Mouse (Mus musculus): ENCODE data around the gene Rps6ka2.
"Not testable (repeated sequence)": the region's sequence is repeated elsewhere in the genome, so short reads cannot be mapped to it uniquely, and the experiment has no call there.

Gene Rps6ka2

DNA sequence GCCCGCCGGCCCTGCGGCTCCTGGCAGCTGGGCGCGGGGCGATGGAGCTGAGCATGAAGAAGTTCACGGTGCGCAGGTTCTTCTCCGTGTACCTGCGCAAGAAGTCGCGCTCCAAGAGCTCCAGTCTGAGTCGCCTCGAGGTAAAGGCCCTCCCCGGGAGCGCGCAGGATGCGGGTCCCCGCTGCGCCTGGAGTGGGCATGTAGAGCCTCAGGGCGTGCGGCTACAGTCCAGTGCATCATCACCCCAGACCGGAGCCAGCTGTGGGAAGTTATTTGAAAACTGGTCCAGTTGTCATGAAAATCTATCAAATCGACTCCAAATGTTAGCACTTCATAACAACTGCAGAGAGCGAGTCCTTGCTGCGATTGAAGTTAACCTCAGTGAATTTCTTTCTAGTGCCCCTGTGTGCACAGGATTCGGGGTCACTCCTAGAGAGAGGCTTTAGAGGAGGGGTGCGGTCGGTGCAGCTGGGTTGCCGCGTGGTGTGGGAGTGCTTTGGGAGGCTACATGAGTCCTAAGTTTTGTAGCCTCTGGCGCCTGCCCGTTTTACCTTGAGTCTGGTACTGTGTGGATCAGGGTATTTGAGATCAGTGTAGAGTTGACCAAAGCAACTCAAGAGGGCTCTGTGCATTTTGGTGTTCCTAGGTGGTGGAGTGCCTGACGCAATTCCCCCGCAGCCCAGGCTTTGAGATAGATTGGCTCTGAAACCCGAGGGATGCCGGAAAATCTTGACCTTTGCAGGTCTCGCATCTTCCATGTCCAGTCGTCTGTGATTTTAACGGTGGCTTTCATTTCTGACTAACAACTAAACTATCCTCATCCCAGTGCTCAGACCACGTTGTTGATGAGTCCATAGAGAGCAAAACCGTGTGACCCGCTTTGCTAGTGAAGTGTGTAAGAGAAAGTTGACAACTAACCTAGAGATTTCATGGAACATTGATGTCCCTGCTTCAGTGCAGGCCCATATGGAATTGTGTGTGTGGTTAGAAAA is 685 bp downstream of the Rps6ka2 start:
- DNase-seq (ENCODE audit: low spot score) = no peak

DNA sequence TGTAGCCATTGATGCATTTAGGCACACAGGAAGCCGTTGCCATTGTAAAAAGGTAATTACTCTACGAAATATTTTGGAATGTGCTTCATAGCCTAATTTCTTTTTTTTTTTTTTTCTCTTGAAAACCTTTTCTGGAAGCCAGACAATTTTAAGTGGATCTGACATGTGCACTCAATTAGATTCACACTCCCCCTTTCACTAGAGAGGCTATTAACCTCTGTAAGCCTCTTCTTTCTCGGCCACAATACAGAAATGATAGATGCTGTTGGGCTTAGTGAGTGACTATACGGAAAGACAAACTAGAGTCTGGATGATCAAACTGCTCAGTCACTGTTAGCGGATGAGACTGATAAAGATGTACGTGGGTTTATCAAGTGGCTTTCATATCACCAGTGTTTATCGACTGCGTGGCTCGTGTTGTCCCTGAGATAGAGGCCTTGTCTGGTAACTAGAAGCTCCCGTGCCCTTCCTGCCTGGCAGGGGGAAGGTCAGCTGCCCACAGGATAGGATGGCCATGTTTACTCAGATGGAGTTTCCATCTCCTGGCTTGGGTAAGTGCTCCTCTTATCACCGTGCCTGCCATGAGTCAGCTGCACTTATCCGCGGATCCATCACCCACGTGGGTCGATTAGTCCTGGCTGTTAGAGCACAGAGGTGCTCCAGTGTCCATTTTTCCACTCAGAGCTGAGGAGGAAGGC is 3.6 kb downstream of the Rps6ka2 start:
- no peak for DNase-seq (ENCODE audit: low spot score)

DNA sequence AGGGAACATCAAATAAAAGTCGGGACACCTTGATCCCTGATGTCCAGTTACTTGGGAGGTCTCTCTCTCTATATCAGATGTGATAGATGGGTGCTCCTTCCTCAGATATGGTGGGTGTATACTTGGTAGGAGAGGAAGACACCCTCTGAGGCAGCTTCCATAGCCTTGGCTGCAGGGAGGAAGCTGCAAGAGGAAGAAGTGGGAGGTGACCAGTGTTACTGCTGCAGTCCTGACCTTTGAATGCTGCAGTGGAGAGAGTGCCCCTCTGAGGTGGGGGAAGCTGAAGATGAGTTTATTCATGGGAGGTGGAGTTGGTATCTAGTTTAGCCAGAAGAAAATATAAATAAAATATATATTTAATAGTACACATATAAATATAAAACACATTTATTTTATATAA is 5.4 kb downstream of the Rps6ka2 start:
- DNase-seq (ENCODE audit: low spot score) = no peak

DNA sequence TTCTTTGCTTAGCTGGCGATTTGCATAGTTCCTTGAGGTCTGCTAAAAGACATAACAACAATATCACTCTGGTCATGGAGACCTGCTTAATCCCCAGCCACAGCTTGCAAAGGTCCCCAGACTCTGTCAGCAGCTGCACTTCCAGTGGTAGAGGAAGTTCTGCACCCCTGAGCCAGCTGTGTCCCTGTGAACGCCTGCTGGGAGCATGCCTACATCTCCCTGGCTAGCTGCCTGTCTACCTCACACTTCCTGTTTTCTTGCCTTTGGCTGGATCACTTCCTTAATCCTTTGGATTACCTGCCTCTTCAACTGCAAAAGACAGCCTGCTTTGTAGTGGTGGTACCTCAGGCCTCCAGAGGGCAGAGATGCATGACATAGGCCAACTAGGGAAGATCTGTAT is 6.5 kb downstream of the Rps6ka2 start:
- DNase-seq (ENCODE audit: low spot score) = no peak

DNA sequence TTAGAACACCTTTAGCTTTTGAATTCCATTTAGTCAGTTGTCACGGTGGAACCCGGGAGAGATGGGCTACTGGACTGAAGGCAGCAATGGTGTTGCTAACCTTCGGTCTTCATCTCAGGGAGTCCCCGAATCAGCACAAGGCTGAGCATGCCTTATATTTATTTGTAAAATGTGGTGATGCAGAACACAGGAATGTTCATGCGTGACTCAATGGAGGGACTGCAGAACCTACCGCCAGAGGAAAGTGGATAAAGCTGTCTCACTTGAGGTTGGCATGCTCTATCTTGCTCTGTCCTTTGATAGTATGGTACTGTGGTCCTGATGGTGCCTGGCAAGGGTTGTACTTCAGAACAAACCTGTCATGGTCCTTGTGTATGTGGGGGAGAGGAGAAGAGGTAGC is 8.3 kb downstream of the Rps6ka2 start:
- DNase-seq (ENCODE audit: low spot score) = no peak

DNA sequence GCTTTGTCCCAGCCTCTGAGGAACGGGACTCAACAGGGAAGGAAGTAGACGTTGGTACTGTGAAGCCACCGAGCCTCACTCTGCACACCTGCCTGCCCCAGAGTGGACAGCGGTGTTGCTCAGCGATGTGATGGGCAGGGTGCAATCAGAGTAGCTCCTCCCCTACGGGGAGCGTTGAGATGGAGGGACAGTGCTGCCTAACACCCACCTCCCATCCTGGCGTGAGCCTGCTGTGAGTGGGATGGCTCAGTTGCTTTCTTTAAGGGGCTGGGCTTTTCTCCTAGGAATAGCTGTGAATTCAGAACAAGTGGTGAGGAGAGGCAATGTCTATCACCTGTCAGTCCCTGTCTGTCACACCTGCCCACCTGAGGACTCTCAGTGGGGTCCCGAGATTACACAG is 12.3 kb downstream of the Rps6ka2 start:
- no peak for DNase-seq (ENCODE audit: low spot score)

DNA sequence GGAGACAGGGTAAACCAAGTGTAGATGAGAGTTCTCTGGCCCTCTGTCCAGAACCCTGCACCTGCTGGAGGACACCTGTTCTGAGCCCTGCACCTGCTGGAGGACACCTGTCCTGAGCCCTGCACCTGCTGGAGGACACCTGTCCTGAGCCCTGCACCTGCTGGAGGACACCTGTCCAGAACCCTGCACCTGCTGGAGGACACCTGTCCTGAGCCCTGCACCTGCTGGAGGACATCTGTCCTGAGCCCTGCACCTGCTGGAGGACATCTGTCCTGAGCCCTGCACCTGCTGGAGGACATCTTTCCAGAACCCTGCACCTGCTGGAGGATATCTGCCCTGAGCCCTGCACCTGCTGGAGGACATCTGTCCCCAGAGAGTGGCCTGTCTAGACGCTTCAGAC is 17.1 kb downstream of the Rps6ka2 start:
- not testable (repeated sequence) for DNase-seq (ENCODE audit: low spot score)

DNA sequence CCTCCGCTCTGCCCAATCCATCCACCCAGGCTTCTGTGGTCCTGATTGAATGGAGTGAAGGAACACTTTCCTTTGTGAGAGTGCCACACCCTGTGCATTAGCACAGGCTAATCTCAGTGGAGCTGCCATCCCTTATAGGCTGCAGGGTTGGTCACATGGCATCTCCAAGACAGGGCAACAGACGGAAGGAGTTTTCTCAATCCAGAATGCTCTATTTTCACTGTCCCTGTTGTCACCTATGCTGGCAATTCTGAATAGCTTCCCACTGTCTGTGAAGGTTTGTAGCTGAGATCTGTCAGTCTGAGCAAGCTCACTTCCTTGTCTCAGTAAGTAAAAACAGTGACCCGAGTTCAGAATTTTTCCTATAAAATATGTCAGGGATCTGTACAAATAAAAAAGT is 19.5 kb downstream of the Rps6ka2 start:
- no peak for DNase-seq (ENCODE audit: low spot score)

DNA sequence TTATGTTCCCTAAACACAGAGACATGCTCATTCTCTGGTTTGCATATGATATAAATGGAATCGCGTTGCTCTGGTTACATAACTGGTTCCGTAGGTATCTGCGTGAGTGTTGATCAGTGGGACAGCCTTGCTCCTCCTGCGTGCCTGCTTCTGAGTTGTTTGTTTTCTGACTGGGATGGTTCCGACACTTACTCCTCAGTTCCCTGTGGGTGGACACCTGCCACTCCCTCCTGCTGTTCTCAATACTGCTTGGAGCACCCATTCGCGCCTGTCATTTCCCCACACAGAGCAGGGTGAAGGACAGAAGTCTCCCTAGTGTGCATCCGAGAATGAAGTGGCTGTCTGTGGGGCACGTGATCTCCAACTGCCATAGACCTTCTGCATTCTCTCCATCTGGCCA is 20.1 kb downstream of the Rps6ka2 start:
- DNase-seq (ENCODE audit: low spot score) = no peak

DNA sequence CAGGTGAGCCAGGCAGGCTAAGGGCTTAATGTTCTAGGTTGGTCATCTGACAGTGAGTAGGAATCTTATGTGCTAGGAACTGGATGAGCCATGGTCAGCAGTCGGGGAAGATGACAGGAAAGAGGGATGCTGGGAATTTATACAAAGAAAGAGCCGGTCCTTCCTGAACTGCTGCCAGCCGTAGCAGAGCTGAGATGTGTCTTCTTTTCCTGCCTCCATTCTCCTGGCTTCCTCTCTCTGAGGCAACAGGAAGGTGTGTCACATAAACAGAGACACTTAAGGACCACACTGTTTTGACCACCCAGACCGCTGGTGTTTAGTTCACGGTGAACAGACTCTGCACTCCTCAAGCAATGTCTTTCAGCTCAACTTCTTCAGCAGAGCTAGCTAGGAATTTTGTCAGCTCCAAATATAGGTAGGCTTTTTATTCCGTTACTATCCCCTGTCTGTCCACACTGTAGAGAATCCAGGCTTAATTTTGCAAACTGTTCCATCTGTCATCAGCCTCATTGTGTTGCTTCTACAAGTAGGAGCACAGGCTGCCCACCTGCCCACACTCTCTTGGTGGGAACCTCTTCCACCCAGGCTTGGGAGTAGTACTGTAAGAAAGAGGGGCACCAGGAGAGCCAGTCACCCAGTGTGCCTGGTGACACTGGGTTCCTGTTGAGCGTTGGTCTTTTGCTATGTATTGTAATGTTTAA is 24.4 kb downstream of the Rps6ka2 start:
- DNase-seq (ENCODE audit: low spot score) = no peak

DNA sequence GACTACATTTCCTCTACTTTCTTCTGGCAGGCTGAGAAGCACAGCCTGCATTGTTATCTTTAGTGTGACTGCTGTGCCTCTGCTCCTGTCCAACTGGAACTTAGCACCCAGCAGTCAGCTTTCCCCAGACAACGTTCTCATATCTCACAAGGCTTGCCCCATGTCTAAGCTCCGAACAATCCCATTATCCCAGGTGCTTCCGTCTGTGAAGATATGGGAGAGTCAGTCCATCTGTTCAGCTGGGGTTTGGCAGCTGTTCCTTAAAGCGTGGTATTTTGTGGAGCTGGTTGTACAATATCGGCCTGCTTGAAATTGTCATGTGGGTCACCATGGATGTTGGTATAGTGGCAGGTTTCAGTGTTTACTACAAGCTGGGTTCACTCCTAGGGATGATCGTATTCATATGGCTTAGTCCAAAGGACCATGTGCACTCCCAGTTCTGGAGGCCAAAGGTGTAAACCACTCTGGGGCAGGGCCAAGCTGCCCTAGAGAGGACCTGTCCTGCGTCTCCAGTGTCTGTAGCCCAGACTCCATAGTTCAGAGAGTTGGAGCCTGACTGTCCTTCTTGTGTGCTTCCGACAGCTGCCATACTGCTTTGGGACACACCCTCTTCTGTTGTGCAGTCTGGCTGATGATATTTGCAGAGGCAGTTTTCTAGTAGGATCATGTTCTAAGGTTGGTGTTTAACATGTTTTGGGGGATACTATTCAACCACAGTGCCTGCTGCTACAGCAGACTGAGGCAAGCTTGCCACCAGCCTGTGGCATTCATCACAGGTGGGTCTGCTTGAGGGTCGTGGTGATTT is 27.4 kb downstream of the Rps6ka2 start:
- DNase-seq (ENCODE audit: low spot score) = no peak

DNA sequence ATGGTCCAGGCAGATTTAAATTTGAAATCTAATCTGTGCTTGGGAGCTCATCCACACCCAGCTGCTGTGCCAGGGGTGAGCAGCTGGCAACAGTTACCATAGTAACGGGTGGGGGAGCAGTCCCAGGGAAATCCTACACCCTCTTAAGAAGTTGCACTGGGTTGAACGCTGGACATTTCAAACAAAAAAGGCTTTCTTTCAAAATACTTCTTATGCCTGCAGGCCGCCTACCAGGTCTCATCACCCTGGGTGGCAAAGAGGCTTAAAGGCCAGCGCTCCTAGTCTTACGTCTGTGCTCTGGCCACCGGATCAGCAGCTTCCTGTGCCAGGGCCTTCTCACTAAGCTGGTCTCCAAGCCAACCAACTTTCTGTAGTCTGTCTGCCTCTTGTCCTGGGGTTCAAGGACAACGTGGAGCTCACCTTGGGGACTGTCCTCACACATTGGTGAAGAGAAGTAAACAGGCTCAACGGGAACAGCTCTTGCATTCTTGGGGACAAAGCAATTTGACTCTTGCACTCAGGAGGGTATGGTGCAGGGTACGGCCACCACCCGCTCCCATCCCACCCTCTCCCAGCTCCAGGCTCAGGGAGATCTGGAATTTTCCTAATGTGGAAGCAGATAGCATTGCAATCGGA is 35.0 kb downstream of the Rps6ka2 start:
- DNase-seq (ENCODE audit: low spot score) = no peak

DNA sequence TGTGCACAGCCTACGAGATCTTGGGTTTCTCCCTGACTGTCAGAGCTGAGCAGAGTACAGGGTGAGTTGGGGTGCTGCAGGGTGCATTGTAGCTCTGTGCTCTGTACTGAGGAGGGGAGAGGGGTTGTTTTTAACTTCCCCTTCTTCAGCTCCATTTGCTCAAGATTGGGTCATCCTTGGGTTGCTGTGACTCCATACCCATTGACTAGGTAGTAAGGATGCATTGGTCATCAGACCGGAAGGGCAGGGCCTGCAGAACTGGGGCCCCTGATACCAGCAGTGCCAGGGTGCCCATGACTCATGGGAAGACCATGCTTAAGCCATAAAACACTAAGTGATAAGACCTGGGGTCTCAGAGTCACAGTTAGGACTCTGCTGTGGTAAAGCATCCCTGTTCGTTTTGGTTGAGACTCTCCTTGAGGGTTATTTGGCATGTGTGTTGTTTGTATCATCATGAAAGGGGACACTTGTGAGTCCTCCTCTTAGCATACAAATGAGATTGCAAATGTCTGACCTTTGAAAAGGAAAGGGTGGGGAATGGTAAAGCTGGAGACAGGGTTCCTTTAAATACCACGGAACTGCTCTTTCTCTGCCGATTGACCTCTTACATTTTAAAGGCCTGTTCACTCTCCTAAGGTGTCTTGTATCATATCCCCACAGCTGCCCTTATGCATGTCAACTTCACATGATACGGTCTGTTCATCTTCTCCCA is 36.7 kb downstream of the Rps6ka2 start:
- DNase-seq (ENCODE audit: low spot score) = no peak

DNA sequence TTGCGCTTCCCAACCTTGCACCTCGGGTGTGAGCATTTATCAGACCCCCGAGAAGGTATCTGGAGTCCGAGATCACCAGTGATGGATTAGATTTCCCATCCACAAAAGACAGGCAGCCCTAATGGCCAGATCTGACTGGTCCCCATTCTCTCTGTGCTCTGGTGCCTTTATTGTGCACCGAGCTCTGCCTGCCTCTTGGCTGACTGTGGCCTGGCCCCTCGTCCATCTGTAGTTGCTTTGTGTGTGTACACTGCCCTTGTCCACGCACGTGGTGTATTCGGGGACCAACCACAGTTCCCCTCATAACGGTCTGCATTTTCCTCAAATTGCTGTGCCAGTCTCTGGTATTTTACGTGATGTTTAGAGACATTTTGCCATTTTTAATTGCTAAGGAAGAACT is 40.7 kb downstream of the Rps6ka2 start:
- DNase-seq (ENCODE audit: low spot score) = no peak

DNA sequence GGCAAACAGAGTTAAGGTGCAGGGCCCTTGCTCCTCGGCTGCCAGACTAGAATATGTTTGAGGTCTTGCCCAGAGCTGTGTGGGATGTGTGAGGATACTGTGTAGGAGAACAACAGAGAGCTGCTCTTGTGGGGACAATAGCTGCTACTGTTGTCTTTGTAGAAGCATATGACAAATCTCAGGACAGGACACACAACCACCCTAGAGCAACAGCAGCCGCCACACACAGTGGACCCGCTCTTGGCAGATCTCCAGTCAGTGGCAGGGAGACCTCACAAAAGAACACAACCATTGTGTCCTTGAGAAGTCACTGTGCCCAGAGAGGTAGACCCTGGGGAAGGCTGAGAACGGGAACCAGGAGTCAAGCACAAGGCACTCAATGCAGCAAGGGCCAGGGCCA is 42.0 kb downstream of the Rps6ka2 start:
- no peak for DNase-seq (ENCODE audit: low spot score)

DNA sequence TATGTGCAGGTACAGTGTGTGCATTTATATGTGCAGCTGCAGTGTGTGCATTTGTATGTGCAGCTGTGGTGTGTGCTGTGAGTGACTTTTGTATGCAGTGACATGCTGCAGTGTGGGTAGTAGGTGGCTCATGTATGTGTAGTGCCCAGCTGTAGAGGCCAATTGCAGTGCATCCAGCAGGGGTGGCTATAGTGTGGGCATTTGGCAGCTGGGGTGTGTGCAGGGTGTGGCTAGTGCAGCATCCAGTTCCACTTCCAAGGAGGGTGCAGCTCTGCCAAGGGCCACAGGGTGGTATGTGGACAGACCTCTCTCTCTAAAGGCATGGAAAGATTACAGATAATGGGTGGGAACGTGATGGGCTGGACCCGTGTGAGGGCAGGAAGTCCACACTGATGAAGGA is 43.3 kb downstream of the Rps6ka2 start:
- DNase-seq (ENCODE audit: low spot score) = no peak

DNA sequence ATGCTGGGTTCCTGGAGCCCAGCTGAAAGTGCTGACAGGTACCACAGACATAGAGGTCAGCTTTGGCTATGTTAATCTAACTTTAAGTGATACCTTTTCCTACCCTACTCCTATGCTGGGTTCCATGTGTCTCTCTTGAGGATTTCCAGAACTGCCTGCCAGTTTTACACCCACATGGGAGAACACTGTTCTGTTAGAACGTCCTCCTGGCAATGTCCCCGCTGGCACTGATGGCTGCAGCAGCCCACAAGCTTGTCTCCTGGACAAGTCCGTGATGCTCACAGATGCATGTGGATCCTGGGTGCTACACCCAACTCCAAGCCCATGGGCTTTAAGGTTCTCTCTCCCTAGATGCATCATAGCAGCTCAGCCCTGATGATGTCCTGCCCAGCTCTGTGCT is 44.1 kb downstream of the Rps6ka2 start:
- no peak for DNase-seq (ENCODE audit: low spot score)

DNA sequence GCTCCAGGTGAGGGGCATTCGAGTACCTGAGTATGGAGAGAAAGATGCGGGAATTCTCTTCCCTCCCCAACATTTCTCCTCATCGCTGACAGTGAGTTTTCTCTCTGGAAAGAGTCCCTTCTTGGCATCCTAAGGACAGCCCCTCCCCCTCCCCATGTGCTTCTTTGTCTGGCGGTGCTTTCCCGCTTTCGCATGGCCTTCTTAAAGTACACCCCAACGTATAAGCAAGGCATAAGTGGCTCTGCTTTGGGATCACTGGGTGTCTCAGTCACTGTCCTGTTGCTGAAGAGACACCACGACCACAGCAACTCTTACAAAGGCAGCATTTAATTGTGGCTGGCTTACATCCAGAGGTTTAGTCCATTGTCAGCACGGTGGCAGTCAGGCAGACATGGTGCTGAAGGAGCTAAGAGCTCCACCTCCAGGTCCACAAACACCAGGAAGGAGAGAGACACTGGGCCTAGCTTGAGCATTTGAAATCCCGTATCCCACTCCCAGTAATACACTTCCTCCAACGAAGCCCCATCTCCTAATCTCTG is 47.9 kb downstream of the Rps6ka2 start:
- no peak for DNase-seq (ENCODE audit: low spot score)

DNA sequence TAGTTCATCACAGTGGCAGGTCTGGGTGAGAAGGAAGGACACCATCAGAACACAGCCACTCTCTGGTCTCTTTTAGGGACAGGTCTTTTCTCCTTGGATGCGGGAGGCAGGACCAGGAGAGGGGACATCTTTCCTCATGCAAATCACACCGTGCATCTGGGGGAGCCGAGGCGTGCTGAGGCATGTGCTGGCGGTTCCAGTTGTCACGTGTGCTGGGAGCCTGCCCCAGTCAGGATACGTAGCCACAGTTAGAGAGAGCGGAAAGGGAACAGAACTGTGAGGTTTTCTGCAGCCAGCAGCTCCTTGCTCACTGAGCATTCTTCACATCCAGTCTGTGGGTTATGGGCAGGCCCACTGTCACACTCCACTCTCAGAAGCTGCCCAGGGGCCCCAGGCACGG is 48.5 kb downstream of the Rps6ka2 start:
- DNase-seq (ENCODE audit: low spot score) = no peak

DNA sequence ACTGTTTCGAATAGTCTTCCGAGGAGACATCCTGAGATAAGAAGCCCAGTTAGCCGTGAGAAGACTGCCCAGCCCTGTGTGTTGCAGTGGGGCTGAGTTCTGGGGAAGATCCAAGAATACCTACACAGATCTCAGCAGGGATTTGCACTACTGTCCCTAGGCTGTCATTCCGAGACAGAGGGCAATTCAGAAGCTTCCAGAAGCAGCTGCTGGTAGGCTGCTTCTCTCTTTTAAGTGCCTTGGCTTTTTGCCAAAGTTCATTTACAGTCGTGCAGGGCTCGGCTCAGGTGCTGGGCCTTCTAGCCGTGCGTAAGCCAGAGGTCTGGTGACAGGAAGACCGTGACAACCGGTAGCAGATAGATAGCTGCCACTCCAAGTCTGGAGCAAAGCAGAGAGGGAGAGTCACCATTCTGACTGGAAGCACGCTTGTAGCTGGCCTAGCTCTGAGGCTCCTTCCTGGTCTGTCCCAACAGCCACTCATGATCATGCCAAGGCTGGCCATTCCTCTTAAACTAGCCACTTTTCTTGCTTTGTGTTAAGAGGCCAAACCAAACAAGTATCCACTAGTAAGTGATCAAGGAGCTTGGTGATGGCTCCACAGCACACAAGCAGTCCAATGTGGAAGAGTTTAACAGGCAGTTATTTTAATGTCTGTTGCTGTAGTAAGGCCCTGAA is 49.3 kb downstream of the Rps6ka2 start:
- no peak for DNase-seq (ENCODE audit: low spot score)
